Mouse (Mus musculus): ENCODE results near the gene Defb6. TPM values are rescaled to one million over a fixed set of nuclear protein-coding genes. Genes with fewer than 3 reads are reported as not detected.

The Defb6 gene
- total RNA-seq (2021): not detected in 2 replicates
- long read RNA-seq: 0 reads

DNA sequence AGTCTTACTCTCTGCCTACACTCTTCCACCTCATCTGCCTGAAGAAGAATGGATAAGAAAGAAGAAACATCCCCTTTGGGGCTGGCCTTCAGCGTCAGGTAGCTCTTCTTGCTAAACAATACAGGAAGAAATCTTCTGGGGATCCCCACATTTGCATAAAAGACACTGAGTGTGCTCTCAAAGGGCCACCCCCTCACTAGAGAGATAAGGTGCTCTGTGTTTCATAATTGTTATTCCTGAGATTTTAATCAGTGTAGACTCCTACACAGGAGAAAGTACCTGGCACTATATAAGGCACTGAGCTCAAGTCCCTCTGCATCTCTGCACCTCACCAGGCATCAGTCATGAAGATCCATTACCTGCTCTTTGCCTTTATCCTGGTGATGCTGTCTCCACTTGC lies at the start of gene Defb6:
Defb6 (plus strand) TSS at position 318 of the 400 bp plus-strand sequence.
- DNase-seq: no peak

- DNase-seq: no peak
Measured at GRCm38 (mm10) chr8:19238101-19238500, 12.8 kb downstream of the Defb6 start.

- DNase-seq: no peak
Measured at GRCm38 (mm10) chr8:19239616-19240015, 14.3 kb downstream of the Defb6 start, which contains the start of gene Defb46. TSS of gene Defb46 (plus strand) at chr8:19239916.

DNA sequence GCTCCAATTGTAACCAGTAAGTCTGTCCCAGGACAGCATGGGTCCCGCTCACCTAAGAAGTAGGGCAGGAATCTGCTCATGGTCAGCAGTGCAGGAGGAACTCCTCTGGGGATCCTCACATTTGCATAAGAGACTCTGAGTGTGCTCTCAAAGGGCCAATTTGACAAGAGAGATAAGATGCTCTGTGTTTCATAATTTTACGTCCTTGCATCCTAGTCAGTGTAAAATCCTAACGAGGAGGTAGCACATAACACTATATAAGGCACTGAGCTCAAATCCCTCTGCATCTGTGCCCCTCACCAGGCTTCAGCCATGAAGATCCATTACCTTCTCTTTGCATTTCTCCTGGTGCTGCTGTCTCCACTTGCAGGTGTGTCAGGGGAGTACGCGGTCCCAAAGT lies 22.0 kb downstream of the Defb6 start, which contains the start of gene Defb5:
Defb5 (plus strand) TSS at position 301 of the 400 bp plus-strand sequence.
- no peak for DNase-seq

- no peak for DNase-seq
Measured at GRCm38 (mm10) chr8:19258136-19258535, 32.9 kb downstream of the Defb6 start.

- DNase-seq: no peak
Measured at GRCm38 (mm10) chr8:19259667-19260066, 34.4 kb downstream of the Defb6 start.

Other genes starting within 250 kb of the Defb6 start
- not detected in 2 replicates for gene Defb40, start 247.2 kb upstream of the Defb6 start, total RNA-seq (2021)
- gene Defb37, start 234.4 kb upstream of the Defb6 start, total RNA-seq (2021): not detected in 2 replicates
- gene Defb38, start 198.9 kb upstream of the Defb6 start, total RNA-seq (2021): not detected in 2 replicates
- not detected in 2 replicates for gene Defb39, start 160.7 kb upstream of the Defb6 start, total RNA-seq (2021)
- gene Defb12, start 110.6 kb upstream of the Defb6 start, total RNA-seq (2021): not detected in 2 replicates
- not detected in 2 replicates for gene Defb34, start 101.7 kb upstream of the Defb6 start, total RNA-seq (2021)
- not detected in 2 replicates for gene Gm45826, start 84.7 kb upstream of the Defb6 start, total RNA-seq (2021)
- not detected in 2 replicates for gene Defb14, start 31.1 kb upstream of the Defb6 start, total RNA-seq (2021)
- gene Defb4, start 26.8 kb upstream of the Defb6 start, total RNA-seq (2021): not detected in 2 replicates
- gene Defb46, start 14.4 kb downstream of the Defb6 start, total RNA-seq (2021): not detected in 2 replicates
- not detected in 2 replicates for gene Defb5, start 22.1 kb downstream of the Defb6 start, total RNA-seq (2021)
- gene Defb3, start 67.9 kb downstream of the Defb6 start, total RNA-seq (2021): not detected in 2 replicates
- gene Defb8, start 222.1 kb downstream of the Defb6 start, total RNA-seq (2021): not detected in 2 replicates

All from adrenal gland, postnatal 25 days (tissue).